Mouse (Mus musculus) E14TG2a.4 (cell line): ENCODE data around the gene Zbed4.
A peak's percentile ranks its signal among the peaks of the same experiment; 100 is the strongest.
"Not testable (repeated sequence)": the region's sequence is repeated elsewhere in the genome, so short reads cannot be mapped to it uniquely, and the experiment has no call there.

Experiments used
- H3K27me3 ChIP-seq: 2 replicates; pipeline ENCODE4 v1.6.1; 2014; ENCODE audit warnings: low read length, control low read depth; ENCODE audit not compliant: insufficient read depth
- H3K36me3 ChIP-seq: 2 replicates; pipeline ENCODE4 v1.6.1; 2014; ENCODE audit warnings: low read length, control low read depth; ENCODE audit not compliant: insufficient read depth
- H3K4me1 ChIP-seq: replicated peaks from 2 replicates; pipeline ENCODE4 v1.6.1; 2014; ENCODE audit warnings: low read depth, low read length, control low read depth
- H3K4me3 ChIP-seq: replicated peaks from 2 replicates; pipeline ENCODE4 v1.5.1; 2014; ENCODE audit warnings: mild to moderate bottlenecking, low read length
- H3K9me3 ChIP-seq: 2 replicates; pipeline ENCODE4 v1.6.1; 2014; ENCODE audit warnings: low read length, control low read depth
- CTCF ChIP-seq: conservative IDR thresholded peaks from 2 replicates; pipeline ENCODE4 v1.5.1; 2014; ENCODE audit warnings: low read length
- NANOG ChIP-seq: IDR thresholded peaks from 2 replicates; pipeline ENCODE4 v1.6.1; 2014; ENCODE audit warnings: borderline replicate concordance, low read length, mixed read lengths
- POU5F1 ChIP-seq: IDR thresholded peaks from 2 replicates; pipeline ENCODE4 v1.6.1; 2014; ENCODE audit warnings: low read length, borderline replicate concordance

Zbed4 gene

DNA sequence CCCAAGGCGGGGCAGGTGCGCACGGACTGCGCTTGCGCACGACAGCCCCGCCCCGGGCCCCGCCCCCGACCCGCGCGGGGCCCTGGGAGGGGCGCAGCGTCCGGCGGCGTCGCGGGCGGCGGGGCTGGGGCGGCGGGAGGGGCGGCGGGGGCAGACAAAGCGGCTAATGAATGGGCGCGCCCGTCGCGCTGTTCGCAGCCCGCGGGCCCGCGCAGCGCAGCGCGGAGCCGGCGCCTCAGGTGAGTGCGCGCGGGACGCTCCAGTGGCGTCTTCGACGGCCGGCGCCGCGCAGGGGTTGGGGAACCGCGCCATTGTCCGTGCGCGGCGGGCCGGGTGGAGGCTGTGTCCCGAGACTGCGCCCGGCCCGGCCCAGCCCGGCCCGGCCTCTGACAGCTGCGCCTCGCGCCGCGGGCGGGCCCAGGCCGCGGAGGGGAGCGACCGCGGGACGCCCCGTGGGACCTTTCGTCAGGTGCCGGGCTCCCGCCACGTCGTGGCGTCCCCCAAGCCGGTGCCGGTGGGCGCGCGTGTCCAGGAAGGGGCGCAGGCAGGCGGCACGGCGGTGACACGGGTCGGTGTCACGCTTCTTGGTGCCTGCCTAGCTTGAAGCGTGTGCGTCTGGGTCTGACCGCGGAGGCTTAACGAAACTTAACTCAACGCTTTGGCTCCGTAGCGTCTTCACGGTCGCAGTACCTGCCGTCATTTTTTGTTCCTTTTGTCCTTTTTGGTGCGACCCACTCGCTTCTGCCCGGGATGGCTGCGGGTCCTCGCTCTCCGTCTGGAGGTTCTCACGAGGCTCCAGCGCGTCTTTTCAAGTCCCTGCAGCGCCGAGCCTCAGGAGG is at the start of gene Zbed4:
Gene Zbed4 (plus strand): TSS at position 97 of the 839 bp plus-strand sequence.
- Histone ChIP-seq H3K4me1 (peaks cover 33% of the 10 kb centered on the region), H3K36me3 (peaks cover 23% of the 10 kb centered on the region), H3K27me3 (peaks cover 4% of the 10 kb centered on the region; the same call in 1 of the 2 replicates), H3K4me3 (peak within 1 kb of the TSS; percentile 90), H3K9me3 (no peaks in the 10 kb centered on the region)
- TF ChIP-seq POU5F1 (no peak), NANOG (no peak), CTCF (no peak)

DNA sequence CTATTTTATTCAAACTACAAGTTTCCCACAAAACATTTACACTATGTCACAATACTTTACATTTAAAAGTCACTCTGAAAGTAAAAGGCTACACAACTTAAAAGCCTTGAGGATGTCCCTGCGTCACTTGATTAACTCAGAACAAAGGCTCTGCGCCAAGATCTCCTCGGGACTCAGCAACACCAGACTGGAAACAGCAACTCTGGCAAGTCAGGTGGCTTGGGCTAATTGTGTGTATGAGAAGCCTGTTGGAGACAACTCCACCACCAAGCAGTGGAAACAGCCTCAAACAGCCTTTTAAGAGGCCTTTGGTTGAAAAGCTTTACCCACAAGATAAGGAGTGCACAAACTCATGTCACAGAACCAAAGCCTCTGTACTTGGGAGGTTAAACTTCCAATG is 49.0 kb upstream of the Zbed4 start:
- H3K4me1 ChIP-seq = peaks cover 91% of the 10 kb centered on the region
- H3K36me3 ChIP-seq = peaks cover 94% of the 10 kb centered on the region
- no peaks in the 10 kb centered on the region for H3K9me3 ChIP-seq
- TF ChIP-seq NANOG (no peak), CTCF (no peak), POU5F1 (no peak)
- H3K4me3 ChIP-seq = 0 out of 2 replicates have a peak overlapping the region, but pooled peaks have one; percentile 20
- H3K27me3 ChIP-seq = no peaks in the 10 kb centered on the region

DNA sequence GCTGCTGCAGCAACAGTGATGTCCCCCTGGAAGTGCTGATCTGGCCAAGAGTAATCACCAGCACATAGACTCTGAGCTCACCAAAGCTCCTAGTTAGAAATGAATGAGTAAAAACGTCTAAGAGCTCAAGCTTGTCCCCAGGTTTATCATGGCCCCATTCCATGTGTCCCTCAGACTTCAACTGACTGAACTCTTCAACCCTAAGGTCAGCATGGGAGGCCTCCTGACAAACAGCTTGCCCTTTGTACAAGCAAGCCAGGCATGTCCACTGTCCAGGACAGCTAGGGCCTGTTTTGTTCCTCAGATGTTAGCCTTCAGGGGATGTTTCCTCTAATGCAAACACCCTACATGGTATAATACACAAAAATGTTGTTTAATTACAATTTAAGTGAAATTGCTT is 47.2 kb upstream of the Zbed4 start:
- Histone ChIP-seq H3K4me1 (peaks cover 85% of the 10 kb centered on the region), H3K9me3 (no peaks in the 10 kb centered on the region), H3K36me3 (peaks cover 80% of the 10 kb centered on the region), H3K27me3 (no peaks in the 10 kb centered on the region), H3K4me3 (no peak overlapping the region)
- no peak for TF ChIP-seq POU5F1
- no peak for TF ChIP-seq NANOG
- TF ChIP-seq CTCF = no peak

DNA sequence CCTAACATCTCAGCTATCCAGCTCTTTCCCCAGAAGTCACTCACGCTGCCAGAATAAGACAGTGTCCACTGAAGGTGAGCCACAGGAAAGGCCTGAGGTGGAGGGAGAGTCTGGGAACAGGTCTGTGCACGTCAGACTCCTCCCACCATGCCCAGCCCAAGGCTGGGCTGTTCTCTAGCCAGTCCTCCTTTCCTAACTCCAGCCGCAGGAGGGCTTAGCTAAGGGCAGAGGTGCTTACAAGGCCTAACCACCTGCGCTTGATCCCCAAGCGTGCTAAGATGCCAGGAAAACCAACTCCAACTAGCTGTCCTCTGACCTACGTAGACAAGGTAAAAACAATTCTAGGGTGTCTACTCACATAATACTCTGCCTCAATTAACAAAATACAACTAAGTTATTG is 45.1 kb upstream of the Zbed4 start:
- H3K4me1 ChIP-seq = peaks cover 85% of the 10 kb centered on the region
- H3K27me3 ChIP-seq = no peaks in the 10 kb centered on the region
- TF ChIP-seq NANOG (no peak), POU5F1 (no peak), CTCF (no peak)
- H3K4me3 ChIP-seq = peak overlapping the region; percentile 81
- no peaks in the 10 kb centered on the region for H3K9me3 ChIP-seq
- peaks cover 81% of the 10 kb centered on the region for H3K36me3 ChIP-seq

DNA sequence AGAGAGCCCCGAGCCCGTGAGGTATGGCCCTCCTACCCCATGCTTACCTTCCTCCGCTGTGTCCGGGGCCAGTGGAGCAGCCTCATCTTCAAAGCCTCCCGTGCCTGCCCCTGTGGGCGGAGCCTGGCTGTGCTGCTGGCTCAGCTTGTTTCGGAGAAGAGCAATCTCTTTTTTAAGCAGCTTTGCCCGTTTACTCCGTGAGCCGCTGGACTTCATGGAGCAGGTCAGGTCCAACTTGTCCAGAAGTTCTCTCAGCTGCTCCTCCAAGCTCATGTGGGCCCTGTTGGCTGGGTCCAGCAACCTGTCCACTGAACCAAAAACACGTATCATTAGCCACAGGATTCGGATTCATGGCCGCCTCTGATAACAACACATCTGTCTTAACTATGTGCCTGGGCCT is 44.5 kb upstream of the Zbed4 start:
- Histone ChIP-seq H3K4me3 (peak overlapping the region; percentile 81), H3K36me3 (peaks cover 81% of the 10 kb centered on the region), H3K4me1 (peaks cover 85% of the 10 kb centered on the region)
- not testable (repeated sequence) for H3K9me3 ChIP-seq, H3K27me3 ChIP-seq

DNA sequence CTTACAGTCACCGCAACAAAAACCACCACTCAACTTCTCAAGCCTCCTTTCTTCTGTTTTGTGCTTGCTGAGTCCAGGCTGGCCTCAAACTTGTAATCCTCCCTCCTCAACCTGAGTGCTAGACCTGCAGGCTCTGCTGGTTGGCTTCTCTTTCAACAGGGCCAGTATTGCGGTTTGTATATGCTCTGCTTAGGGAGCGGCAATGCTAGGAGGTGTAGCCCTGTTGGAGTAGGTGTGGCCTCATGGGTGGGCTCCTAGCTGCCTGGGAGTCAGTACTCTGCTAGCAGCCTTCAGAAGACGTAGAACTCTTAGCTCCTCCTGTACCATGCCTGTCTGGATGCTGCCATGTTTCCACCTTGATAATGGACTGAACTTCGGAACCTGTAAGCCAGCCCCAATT is 43.3 kb upstream of the Zbed4 start:
- peak overlapping the region; percentile 81 for H3K4me3 ChIP-seq
- peaks cover 86% of the 10 kb centered on the region for H3K4me1 ChIP-seq
- no peak for TF ChIP-seq NANOG
- no peak for TF ChIP-seq CTCF
- TF ChIP-seq POU5F1 = no peak
- H3K9me3 ChIP-seq = no peaks in the 10 kb centered on the region
- no peaks in the 10 kb centered on the region for H3K27me3 ChIP-seq
- peaks cover 81% of the 10 kb centered on the region for H3K36me3 ChIP-seq

DNA sequence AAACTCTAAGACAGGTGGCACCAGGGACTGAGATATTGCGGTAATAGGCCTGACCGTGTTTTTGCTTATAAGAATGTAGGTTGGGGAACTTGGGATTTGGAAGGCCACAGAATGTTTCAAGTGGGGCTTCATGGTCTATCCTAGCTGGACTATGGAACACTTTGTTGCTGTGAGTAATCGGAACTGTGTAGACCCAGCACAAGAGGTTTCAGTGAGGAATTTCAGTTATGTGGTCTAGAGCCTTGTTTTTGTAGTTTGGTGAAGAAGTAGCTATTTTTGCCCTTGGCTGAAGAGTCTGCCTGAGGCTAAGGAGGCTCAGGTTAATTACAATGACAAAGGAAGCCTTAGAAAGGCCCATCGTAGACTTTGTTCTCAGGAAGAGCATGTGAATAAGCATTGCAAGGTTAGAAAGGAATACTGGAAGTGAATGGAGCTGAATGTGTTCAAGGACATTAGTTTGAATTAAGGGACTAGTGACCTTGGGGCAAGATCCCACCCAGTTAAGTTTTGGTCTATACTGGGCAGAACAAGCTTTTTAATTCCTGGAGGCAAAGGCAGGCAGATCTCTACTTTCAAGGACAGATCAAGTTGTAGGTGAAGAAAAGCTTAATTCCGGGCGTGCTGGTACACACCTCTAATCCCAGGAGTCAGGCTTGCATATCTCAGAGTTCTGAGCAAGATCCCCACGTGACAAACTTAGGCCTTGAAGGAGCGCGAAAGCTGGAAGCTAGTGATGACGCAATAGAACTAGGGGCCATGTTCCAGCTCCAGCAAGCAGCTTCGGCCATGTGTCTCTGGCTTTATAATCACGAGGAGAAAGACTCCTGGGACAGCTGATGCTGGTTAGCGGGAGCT is 42.6 kb upstream of the Zbed4 start:
- Histone ChIP-seq H3K9me3 (no peaks in the 10 kb centered on the region), H3K36me3 (peaks cover 81% of the 10 kb centered on the region), H3K4me1 (peaks cover 86% of the 10 kb centered on the region), H3K4me3 (peak overlapping the region; percentile 81), H3K27me3 (no peaks in the 10 kb centered on the region)
- TF ChIP-seq CTCF (no peak), POU5F1 (peak; percentile 67; the same call in 1 of the 2 replicates), NANOG (peak; percentile 98)

DNA sequence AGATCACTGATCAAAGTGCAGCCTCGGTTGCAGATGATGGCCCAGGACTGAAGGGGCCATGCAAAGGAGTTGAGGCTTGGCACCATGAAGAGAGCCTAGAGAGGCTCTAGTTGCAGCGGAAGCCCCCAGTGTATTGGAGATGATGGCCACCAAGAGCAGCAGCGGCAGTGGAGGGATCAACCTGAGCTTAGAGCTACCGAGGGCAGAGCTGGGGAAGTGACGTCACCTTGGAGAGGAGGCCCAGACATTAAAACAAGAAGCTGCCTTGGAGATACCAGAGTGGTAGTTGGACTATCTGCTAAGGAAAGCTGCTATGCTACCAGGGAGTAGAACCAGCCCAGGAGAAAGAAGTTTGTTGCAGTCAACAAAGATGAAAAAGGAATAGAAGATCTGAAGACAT is 41.6 kb upstream of the Zbed4 start:
- Histone ChIP-seq H3K36me3 (peaks cover 81% of the 10 kb centered on the region), H3K4me1 (peaks cover 86% of the 10 kb centered on the region), H3K9me3 (no peaks in the 10 kb centered on the region), H3K4me3 (peak overlapping the region; percentile 81), H3K27me3 (no peaks in the 10 kb centered on the region)
- TF ChIP-seq POU5F1 = no peak
- TF ChIP-seq NANOG = no peak
- no peak for TF ChIP-seq CTCF
